Mouse (Mus musculus) left cerebral cortex, adult 9 months (tissue): ENCODE measurements around the gene Dhx30.
"Not testable (repeated sequence)": the region's sequence is repeated elsewhere in the genome, so short reads cannot be mapped to it uniquely, and the experiment has no call there.

ENCODE experiments used
- DNase-seq, 2 experiments: peaks; one replicate each; pipeline ENCODE4 v3.0.0; 2022; ENCODE audit warnings: low spot score in 2 of 2

Dhx30 gene

DNA sequence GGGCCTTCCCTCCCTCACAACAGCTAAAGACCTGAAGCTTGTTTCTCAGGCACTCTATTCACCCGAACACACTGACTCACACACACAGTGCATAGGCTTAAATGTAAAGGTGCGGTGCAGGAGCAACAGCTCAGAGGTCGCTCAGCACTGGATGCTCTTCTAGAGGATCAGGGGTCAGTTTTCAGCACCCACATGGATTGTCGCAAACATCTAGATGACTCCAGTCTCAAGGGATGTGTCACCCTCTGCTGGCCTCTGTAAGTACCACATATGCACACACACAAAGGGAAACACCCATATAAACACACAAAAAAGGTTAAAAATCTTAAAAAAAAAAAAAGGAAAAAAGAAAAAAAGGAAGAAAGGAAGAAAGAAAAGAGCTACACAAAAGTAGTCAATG is 22.9 kb downstream of the Dhx30 start:
- no peak for DNase-seq

DNA sequence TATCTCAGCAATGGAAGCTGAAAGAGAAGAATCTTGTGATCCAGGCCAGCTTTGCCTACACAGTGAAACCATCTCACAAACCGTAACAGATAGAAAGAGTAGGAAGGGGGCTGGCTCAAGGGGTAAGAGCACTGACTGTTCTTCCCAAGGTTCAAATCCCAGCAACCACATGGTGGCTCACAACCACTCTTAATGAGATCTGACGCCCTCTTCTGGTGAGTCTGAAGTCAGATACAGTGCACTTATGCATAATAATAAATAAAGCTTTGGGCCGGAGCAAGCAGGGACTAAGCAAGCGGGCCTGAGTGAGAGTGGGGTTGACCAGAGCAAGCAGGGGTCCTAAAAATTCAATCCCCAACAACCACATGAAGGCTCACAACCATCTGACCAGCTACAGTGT is 24.3 kb downstream of the Dhx30 start:
- DNase-seq, result no peak

DNA sequence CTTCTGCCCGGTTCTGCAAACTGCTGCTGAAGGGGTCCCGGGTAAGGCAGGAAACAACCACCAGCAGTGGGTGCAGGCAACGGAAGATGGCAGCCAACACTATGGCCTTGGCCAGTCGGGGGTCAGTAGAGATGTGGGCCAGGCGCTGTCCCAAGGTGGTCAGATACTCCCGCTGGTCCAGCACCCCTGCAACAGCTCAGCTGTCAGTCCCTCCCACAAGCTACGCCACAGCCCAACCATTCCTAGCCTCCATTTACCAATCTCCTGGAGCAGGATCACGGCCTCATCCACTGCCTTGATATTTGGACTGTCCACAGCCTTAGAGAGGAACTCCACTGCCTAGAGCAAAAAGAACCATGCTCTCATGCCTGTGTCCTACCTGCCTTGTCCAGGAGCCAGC is 31.9 kb downstream of the Dhx30 start:
- DNase-seq, result no peak

DNA sequence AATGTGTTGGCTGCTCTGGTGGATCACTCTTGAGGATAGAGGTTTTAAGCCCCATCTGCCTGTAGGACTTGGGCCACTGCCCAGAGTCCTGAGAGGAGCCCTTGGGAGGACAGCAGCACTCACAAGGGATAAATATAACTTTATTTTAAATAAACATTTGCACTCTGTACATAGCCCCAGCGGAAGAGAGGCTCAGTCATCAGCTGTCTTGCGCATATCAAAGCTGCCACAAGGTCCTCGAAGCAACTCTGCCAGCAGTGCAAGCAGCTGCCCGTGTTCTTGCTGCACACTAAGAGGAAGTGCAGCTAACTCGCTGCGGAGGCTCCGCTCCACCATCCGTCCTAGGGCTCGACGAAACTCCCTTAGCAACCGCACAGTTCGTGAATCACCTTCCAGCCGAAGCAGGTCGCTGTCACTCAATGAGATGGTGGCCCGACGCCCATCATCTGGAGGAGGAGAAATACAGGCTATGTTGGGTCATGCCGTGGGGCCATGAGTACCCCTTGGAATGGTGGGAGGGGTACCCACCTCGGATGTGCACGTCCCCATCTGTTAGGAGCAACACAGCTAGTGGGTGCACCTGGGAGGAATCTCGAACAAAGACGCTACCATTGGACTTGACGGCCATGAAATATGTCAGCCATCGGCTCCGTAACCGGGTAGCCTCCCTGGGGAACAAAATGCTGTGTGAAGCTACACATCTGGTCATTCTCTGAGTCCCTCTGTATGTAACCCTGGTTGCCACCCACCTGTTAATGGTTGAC is 33.2 kb downstream of the Dhx30 start:
- DNase-seq, result no peak

DNA sequence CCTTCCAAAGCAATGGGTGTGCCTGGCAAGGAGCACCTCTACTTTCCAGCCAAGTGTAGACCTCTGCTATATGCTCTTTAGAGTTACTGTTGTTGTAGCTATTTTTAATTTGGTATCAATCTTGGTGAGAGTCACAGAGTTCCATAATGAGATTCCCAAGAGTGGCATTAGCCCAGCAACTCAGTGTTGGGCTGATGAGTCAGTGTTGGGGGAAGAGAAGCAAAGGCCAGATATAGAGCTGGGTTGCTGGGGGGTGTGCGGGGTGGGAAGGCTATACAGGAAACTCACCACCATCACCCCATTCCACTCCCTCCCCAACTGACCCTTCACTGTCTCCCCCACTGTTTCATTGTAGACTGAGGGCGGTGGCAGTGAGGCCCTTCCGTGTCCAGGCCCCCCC is 36.6 kb downstream of the Dhx30 start:
- DNase-seq, result no peak

DNA sequence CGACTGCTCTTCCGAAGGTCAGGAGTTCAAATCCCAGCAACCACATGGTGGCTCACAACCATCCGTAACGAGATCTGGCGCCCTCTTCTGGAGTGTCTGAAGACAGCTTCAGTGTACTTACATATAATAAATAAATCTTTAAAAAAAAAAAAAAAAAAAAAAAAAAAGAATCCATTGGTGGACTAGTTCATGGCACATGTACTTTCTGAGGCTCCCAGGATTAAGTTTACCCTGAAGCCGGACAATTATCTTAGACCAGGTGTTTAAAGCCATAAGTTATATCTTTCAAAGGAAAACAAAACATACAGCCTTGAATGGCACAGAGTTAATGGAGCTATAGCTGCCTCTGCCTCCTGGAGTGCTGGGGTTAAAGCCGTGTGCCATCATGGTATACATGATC is 41.2 kb downstream of the Dhx30 start:
- DNase-seq, result not testable (repeated sequence)

DNA sequence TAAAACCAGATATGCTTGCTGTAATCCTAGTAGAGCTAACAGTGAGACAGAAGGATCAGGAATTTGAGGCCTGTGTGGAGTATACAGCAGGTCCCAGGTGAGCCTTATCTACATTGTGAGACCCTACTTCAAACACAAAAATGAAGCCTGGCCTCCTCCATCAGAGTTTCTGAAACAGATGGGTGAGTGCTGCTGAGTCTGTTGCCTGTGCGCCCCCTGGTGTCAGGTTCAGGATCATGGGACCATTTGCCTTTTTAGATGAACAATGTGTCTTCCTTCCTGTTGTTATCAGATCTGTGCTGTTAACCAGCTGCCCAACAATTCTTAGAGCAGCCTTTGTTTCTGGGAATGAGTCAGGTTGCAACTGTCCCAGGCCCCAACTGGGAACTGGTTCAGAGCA is 45.8 kb downstream of the Dhx30 start:
- DNase-seq, result peak in 1 of 2 experiments; percentile 88

DNA sequence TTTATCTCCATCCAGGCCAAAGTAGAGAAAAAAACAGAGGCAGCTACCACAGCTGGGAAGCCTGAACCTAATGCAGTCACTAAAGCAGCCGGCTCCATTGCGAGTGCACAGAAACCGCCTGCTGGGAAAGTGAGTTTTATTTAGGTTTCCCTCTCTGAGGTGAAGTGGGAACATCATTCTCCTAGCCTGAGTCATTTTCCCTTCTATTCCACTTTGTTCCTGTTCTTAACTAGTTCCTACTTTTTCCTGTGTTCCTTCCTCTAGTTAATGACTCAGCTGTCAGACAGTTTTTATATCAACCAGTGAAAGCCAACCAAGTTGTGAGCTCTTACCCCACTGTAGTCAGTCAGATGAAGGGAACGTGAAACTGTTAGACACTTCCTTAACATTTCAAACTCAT is 46.6 kb downstream of the Dhx30 start:
- DNase-seq, result no peak

DNA sequence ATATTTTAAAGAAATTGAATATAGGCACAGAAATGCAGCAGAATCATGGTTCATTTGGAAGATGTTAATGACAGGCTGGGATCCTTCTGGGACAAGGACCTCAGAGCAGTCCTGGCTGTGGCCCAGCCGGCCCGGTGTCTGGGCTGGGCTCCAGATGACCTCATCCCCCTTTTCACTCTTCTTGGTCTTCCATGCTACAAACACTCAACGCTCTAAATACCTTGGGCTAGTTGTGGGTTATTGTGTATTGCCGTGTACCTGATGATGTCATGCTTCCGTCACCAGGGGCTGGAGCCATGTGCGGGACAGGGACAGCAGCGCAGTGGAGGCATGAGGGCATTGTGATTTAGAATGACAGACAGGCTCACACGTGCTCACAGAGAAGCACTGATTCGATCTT is 47.3 kb downstream of the Dhx30 start:
- peak in 1 of 2 experiments; percentile 30 for DNase-seq

DNA sequence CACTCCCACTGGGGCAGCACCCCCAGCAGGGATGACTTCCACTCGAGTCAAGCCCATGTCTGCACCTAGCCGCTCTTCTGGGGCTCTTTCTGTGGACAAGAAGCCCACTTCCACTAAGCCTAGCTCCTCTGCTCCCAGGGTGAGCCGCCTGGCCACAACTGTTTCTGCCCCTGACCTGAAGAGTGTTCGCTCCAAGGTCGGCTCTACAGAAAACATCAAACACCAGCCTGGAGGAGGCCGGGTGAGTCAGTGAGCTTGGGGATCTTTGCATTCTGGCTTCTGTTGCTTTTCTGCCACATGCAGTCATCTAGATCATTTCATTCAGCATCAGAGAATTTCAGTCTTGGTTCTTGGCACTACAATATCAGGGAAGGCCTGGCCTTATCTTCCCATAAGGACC is 48.9 kb downstream of the Dhx30 start:
- no peak for DNase-seq

DNA sequence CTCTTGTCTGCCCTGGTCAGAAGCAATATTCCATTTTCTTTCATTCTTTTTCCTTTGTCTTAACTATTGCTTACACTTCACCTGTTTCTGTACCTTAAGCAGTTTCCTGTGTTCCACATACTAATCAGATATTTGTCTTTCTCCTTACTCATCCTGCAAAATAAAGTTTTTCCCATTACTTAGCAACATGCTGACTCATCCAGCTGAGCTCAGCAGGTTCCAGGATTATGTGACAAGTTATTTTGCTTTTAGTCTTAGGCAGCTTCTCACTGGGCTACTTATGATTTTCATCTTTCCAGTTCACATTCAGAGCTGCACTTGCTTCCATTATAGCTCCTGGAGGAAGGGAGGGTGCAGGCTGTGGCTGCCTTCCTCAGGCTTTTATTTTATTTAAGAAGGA is 53.0 kb downstream of the Dhx30 start:
- no peak for DNase-seq

DNA sequence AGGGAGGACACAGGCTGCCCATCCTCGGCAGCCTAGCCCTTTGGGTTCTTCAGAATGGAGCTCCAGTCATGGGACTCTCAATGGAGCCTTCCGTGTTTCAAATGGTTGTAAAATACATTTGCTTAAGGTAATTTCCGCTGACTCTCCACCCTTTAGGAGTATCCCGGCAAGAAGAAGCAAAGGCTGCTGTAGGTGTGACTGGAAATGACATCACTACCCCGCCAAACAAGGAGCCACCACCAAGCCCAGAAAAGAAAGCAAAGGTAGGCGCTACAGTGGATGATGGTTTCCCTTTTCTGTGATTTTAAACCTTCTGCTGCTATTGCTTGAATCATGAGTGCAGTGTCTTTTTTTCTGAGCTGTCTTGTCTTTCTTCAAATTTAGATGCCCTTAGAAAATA is 54.8 kb downstream of the Dhx30 start:
- no peak for DNase-seq

DNA sequence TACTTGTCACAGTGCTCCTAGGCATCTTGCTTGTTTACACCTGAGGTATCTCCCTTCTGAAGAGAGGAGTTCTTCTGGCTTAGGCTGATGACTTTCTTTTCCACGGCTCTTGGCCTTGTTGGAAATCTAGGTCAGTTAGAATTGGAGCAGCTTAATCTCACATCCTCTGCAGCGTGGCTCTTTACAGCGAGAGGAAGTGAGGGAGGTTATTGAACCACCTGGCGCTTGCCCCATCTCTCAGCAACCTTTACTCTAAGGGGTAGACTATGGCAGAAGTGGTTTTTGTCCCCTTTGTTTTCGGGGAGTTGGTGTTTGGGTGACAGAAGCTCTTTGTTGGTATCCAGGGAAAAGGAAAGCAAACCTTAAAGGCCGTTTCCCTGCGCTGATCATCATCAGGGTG is 55.2 kb downstream of the Dhx30 start:
- DNase-seq, result no peak

DNA sequence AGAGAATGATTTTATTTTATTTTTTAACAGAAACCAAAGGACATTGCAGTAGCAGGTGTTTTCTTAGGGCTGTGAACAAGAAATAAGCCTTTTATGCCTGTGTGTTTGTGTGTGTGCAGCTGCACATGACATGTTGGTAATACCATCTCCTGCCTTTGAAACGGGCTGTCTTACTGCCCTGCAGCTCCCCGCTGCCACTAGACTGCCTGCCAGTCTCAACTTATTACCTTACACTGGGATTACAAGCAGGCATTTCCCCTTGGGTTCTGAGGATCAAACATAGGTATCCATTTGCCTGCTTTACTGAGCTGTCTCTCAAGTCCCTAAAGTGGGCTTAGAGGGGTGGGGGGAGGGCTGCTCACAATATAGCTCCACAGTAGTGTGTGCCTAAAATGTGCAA is 56.9 kb downstream of the Dhx30 start:
- no peak for DNase-seq

DNA sequence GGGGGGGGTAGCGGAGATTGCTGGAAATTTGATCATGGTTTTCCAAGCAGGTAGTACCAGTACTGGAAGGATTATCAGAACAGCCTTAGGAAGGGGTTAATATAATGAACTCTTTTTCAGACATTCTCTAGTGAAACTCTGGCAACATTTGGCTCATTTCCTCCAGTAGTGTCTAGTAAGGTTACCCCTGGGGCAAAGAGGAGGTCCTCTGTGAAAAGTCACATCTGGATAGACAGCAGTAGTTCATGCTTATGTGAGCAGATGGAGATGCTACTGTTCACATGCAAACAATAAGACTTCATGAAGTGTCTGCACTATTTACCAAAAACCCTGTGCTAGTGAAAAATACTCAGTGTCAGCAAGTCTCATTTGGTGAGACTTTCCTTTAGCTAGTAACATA is 60.4 kb downstream of the Dhx30 start:
- DNase-seq, result no peak

DNA sequence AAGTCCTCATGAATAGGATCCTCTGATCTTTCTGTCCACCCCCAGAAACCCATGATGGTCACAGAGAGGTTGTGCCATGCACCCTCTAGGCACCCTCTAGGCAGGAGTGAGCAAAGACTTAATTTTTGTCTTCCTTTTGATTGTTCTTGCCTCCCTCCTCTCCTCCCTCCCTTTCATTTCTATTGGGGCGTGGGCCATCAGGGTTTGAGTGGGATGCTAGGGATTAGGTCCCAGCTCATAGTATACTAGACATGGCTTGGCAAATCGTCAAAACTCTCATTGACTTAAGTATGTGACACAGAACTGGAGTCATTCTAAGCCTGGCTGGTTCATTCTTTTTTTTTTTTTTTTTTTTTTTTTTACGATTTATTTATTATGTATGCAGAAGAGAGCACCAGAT is 62.8 kb downstream of the Dhx30 start:
- no peak for DNase-seq

DNA sequence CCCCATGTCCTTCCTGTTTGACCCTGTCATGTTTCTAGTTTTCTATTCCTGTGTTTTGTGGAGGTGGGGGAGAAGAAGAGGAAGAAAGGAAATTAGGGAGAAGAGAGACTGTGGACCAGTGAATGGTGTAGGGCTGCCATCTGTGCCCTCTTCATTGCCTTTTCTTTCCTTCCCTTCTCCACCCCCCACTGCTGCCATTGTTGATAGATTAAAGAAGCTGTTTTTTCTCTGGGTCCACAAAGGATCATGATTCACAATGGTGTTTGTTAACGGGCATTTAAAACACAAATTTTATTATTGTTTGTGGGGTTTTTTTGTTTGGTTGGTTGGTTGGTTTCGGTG is 63.6 kb downstream of the Dhx30 start:
- no peak for DNase-seq

DNA sequence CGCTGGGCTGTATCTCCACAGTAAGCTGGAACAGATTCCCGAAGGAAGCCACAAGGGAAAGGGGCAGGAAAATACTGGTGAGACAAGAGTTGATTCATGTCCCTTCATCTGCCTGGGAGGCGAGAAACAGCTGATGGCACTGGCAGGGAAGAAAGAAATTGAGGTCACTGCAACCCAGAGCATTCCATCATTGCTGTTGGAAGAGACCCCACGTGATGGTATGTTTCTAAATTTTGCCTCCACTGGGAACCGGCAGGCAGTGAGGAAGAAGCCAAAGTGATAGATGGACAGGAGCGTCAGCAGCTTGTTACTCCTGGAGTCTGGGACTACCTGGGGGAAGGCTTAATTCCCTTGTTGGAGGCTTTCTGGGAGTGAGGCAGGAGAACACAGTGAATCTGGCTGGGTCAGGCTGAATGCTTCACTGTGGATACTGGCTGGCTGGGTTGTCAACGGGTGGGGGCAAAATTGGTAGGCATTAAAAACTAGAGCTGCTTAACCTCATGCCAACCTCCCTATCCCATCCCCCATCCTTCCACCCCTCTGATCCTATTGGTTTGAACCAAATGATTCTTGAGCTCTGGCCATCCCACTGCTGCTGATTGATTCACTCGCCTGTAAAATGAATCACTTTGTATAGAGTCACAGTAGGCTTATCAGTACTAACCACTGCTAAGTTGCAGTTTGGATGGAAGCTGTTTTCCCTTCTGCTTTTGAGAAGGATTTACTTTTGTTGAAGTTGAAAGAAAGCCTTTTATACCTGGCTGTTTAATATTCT is 64.1 kb downstream of the Dhx30 start:
- DNase-seq, result peak; percentile 42 to 71

DNA sequence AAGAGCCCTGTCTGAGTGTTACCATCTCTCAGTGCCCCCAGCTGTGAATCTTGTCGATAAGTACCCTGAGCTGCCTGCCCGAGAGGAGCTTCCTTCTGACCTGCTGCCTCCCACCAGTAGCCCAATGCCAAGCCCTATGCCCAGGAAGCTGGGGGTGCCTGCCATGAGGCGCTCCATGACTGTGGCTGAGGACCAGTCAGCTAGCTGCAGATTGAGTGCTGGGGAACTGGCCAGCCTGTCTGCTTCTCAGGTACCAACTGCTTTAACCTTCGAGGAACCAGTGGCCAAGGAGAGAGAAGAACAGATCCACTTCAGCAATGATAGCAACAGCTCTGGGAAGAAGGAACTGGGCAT is 64.7 kb downstream of the Dhx30 start:
- no peak for DNase-seq

DNA sequence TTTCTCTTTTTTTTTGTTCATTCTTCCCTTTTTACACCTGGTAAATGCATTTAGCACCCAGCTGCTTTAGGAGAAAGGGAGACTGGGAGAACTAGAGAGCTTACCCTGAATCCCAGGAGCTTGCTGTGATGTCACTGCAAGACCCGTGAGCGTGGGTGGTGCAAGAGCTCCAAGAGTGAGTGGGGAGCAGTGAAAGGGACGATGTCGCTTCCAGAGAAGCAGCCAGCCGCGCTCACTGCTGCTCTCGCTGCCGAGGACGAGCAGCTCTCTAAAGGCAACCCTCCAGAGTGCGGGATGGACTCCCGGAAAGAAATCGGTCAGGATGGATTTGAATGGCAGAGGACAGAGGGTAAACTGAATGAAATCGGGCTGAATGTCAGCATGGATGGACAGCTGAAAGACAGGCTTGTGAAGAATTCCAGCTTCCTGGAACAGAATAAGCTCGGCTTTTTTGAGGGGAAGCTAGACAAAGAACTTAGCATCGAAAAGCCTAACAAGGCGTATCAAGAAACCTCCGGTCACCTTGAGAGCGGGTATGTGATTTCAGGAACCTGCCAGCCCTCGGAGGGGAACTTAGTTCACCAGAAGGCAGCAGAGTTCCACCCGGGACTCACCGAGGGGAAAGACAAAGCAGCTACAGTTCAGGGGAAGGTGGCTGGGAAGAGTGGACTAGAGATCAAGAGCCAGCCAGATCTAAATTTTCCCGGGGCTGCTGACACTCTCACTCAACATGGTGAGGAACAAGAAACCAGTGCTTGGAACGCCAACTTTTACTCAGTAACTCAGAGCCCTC is 65.6 kb downstream of the Dhx30 start:
- DNase-seq, result peak; percentile 59 to 87

DNA sequence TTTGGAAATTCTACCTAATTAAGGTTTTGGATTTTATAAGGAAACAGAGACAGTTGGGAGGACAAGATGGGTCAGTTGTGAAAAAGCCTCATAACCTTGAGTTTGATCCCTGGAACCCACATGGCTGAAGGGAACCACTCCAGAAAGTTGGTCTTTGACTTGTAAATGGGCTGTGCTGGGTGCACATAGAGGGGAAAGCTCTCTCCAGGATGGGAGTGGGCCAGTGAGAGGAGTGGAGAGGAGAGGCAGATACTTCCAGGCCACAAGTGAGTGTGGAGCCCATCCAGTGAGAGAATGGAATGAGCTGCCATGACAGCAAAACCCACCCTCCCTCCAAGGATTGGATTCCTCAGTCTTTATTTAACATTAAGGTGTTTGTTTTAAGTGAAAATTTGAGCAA is 66.4 kb downstream of the Dhx30 start:
- no peak for DNase-seq

DNA sequence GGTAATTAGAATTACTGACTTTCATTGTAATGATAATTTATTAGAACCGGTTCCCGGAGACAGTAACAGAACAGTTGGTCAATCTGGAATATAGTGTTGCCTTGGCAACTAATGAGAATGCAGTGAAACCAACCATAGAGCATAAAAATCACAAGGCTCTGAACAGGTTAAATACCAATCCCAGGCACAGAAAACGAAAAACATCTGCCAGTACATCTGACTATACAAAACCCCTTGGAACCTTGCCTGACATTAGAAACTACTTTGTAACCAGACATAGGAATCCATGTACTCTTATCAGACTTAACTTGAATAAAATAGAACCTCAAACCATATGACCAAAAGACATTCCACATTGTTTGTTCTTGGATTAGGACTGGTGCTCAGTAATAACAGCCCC is 69.8 kb downstream of the Dhx30 start:
- no peak for DNase-seq

DNA sequence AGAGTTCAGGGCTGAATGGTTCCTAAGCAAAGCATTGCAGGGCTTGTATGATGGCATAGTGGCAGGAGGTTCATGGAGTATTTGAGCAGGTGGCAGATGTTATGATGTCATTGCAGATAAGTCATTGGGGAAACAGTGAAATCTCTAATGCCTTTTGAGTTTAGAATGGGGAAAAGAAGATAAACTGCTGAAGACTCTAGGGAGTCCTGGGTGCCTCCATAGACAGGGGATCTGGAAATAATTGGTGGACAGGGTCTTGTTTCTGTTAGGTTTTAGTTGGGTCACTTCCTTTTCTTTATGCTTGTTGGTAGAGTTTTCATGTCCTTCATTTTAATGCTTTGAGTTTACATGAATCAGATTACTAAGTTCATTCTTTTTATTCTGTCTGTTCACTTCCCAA is 70.4 kb downstream of the Dhx30 start:
- DNase-seq, result no peak
